Mouse (Mus musculus) stomach, embryonic 16.5 days (tissue): ENCODE measurements around the gene Kcna7. TPM values are rescaled to one million over a fixed set of nuclear protein-coding genes. Genes with fewer than 3 reads are reported as not detected.

Source experiments
- ATAC-seq: fragments of 200-750 bp; cut with Nextera tagmentation; 2 replicates; pipeline ENCODE4 v1.8.0; 2017; ENCODE audit warnings: moderate number of reproducible peaks, moderate TSS enrichment; ENCODE audit not compliant: insufficient read depth, low FRiP score
- H3K27ac ChIP-seq: fragments of 300-500 bp; sonication (generic); 2 replicates; pipeline ENCODE4 v1.5.1; 2014; ENCODE audit warnings: low read length
- H3K27me3 ChIP-seq: fragments of 300-500 bp; sonication (generic); 2 replicates; pipeline ENCODE4 v1.6.1; 2014; ENCODE audit warnings: low read length, control low read depth, mixed read lengths; ENCODE audit not compliant: control insufficient read depth, insufficient read depth
- H3K36me3 ChIP-seq: fragments of 300-500 bp; sonication (generic); 2 replicates; pipeline ENCODE4 v1.6.1; 2014; ENCODE audit warnings: low read length; ENCODE audit not compliant: control insufficient read depth, insufficient read depth
- H3K4me1 ChIP-seq: fragments of 300-500 bp; sonication (generic); 2 replicates; pipeline ENCODE4 v1.6.1; 2014; ENCODE audit warnings: low read length, control low read depth, mixed read lengths; ENCODE audit not compliant: control insufficient read depth, insufficient read depth
- H3K4me2 ChIP-seq: fragments of 300-500 bp; sonication (generic); 2 replicates; pipeline ENCODE4 v1.6.1; 2014; ENCODE audit warnings: low read depth, low read length, mixed read lengths
- H3K4me3 ChIP-seq: fragments of 300-500 bp; sonication (generic); replicated peaks from 2 replicates; pipeline ENCODE4 v1.5.1; 2014; ENCODE audit warnings: mild to moderate bottlenecking, low read length
- H3K9ac ChIP-seq: fragments of 300-500 bp; sonication (generic); 2 replicates; pipeline ENCODE4 v1.6.1; 2014; ENCODE audit warnings: low read length
- H3K9me3 ChIP-seq: fragments of 300-500 bp; sonication (generic); replicated peaks from 2 replicates; pipeline ENCODE4 v1.6.1; 2016; ENCODE audit warnings: low read length, control low read depth; ENCODE audit not compliant: control insufficient read depth
- WGBS: fragments of 180-500 bp; shearing (Covaris S2); extraction: QIAGEN DNeasy Blood & Tissue Kit; methylation state at CpG from one replicate; pipeline ENCODE4 v1.1.7; 2014; 5-methylcytosine and 5-hydroxymethylcytosine counted together
- polyA plus RNA-seq: library from polyadenylated mRNA; unstranded; fragments of >200 nt; fragmentation: Nextera tagmentation; extraction: Ambion mirVana; gene quantifications from 2 replicates; pipeline ENCODE4 v1.2.1, GENCODE M21; 2015

Gene Kcna7
- polyA plus RNA-seq, 1 experiment from 2014 or later: 0.09 TPM

DNA sequence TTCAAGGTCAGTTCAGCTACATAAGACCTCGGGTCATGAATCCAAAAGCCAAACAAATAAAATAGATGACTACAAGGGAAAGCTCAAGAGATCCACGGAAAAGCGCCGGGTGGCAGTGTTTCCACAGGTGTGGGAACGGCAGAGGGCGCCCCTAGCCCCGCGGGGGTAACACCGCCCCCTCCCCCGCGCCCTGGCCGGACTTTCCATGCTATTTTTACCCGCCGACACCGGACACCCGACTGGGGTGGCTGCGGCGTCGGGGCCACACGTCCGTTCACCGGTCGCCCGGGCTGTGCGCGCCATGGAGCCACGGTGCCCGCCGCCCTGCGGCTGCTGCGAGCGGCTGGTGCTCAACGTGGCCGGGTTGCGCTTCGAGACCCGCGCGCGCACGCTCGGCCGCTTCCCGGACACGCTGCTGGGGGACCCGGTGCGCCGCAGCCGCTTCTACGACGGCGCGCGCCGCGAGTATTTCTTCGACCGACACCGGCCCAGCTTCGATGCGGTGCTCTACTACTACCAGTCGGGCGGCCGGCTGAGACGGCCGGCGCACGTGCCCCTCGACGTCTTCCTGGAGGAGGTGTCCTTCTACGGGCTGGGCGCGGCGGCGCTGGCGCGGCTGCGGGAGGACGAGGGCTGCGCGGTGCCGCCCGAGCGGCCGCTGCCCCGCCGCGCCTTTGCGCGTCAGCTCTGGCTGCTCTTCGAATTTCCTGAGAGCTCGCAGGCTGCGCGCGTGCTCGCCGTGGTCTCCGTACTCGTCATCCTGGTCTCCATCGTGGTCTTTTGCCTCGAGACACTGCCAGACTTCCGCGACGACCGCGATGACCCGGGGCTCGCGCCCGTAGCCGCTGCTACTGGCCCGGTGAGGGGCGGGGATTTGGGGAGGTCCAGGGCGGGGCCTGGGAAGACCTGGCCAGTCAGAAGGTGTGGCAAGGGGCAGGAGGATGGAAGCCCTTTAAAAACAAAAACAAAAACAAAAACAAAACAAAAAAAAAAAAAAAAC, 1.0 kb downstream of the Kcna7 start:
- peak; percentile 22; the same call in 1 of the 2 replicates for ATAC-seq
- Histone ChIP-seq H3K4me3 (peak overlapping the region; percentile 49), H3K4me2 (peak overlapping the region; percentile 75), H3K27me3 (peaks cover 47% of the 10 kb centered on the region), H3K9me3 (no peaks in the 10 kb centered on the region), H3K9ac (peak overlapping the region; percentile 66), H3K36me3 (no peaks in the 10 kb centered on the region), H3K4me1 (0 out of 2 replicates have a peak, but pooled peaks cover 6% of the 10 kb centered on the region), H3K27ac (no peak overlapping the region)
- WGBS: under 1% methylated on average over 112 of the region's 114 CpGs

DNA sequence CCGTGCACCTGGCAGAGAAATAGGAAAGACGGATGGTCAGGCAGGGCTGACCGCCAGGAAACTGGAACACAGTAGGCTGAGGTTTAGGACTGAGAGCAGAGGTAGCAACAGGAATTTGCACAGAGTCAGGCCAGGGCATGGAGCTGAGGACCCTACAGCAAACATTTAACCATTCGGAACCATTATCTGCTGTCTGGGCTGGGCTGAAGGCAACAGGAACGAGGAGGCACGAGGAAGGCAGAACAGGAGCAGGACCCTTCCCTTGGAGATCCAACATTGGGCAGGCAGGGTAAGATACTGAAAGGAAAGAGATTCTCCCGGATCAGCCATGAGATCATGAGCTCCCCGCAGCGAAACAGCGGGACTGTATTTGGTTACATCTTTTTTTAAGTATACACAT, 2.4 kb downstream of the Kcna7 start:
- ATAC-seq: no peak

DNA sequence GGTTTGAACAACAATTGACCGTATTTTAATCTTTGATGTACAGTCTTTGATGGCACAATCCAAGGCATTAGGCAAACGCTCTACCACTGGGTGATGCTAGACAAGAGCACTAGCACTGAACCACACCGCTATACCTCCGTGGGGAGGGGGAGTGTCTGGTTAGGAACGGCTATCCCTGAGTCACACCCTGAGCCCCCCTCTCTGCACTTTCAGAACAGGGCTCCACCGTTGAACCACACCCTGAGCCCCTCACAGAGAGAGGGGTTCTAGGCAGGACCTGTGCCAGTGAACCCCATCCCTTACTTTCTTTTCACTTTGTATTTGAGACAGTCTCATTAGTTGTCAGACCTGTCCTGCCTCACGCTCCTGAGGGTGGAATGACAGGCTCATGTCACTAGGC, 2.9 kb downstream of the Kcna7 start:
- WGBS: 69% methylated on average over 7 of the region's 7 CpGs
- peaks cover 49% of the 10 kb centered on the region for H3K27me3 ChIP-seq

More for the DNA sequence above, 2.4 kb downstream of the Kcna7 start:
- Histone ChIP-seq H3K36me3 (no peaks in the 10 kb centered on the region), H3K4me3 (no peak overlapping the region), H3K9me3 (no peaks in the 10 kb centered on the region), H3K27ac (no peak overlapping the region), H3K4me2 (no peak overlapping the region), H3K9ac (no peak overlapping the region), H3K4me1 (0 out of 2 replicates have a peak, but pooled peaks cover 6% of the 10 kb centered on the region), H3K27me3 (peaks cover 49% of the 10 kb centered on the region)
- 75% methylated on average over 10 of the region's 10 CpGs for WGBS

DNA sequence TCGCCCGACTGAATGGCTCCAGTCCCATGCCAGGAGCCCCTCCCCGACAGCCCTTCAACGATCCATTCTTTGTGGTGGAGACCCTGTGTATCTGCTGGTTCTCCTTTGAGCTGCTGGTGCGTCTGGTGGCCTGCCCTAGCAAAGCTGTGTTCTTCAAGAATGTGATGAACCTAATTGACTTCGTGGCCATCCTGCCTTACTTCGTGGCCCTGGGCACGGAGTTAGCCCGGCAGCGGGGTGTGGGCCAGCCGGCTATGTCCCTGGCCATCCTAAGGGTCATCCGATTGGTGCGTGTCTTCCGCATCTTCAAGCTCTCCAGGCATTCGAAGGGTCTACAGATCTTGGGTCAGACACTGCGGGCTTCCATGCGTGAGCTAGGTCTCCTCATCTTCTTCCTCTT, 3.5 kb downstream of the Kcna7 start:
- 88% methylated on average over 17 of the region's 17 CpGs for WGBS
- Histone ChIP-seq H3K27ac (no peak overlapping the region), H3K36me3 (no peaks in the 10 kb centered on the region), H3K4me3 (no peak overlapping the region), H3K4me1 (peaks cover 9% of the 10 kb centered on the region; the same call in 1 of the 2 replicates), H3K4me2 (no peak overlapping the region), H3K27me3 (peaks cover 49% of the 10 kb centered on the region), H3K9me3 (no peaks in the 10 kb centered on the region), H3K9ac (no peak overlapping the region)
- ATAC-seq: no peak

More for the DNA sequence above, 2.9 kb downstream of the Kcna7 start:
- H3K36me3 ChIP-seq: no peaks in the 10 kb centered on the region
- no peak overlapping the region for H3K27ac ChIP-seq
- no peak overlapping the region for H3K9ac ChIP-seq
- no peaks in the 10 kb centered on the region for H3K9me3 ChIP-seq
- ATAC-seq: no peak
- no peak overlapping the region for H3K4me3 ChIP-seq
- no peak overlapping the region for H3K4me2 ChIP-seq
- H3K4me1 ChIP-seq: 0 out of 2 replicates have a peak, but pooled peaks cover 6% of the 10 kb centered on the region

DNA sequence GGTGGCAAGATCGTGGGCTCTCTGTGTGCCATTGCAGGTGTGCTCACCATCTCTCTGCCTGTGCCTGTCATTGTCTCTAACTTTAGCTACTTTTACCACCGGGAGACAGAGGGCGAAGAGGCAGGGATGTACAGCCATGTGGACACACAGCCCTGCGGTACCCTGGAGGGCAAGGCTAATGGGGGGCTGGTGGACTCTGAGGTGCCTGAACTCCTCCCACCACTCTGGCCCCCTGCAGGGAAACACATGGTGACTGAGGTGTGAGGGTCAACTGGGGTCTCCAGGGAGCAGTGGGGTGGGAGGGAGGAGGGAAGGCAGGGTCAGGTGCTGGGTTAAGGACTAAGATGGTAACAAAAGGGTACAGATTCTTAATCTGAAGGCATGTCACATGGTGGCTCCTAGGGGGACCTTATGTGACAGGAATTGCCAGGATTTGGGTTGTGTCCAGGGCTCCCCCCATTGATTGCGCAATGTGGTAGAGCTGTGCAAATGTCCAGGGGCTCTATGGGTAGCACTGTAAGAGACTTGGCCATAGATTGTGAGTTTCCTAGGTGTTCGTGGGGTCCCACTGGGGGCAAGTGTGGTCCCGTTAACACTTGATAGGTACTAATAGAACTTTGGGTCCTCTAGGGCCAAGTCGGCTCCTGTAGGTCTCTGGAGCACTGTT, 4.2 kb downstream of the Kcna7 start:
- H3K27me3 ChIP-seq: peaks cover 54% of the 10 kb centered on the region
- no peak overlapping the region for H3K4me3 ChIP-seq
- WGBS: 79% methylated on average over 8 of the region's 8 CpGs

DNA sequence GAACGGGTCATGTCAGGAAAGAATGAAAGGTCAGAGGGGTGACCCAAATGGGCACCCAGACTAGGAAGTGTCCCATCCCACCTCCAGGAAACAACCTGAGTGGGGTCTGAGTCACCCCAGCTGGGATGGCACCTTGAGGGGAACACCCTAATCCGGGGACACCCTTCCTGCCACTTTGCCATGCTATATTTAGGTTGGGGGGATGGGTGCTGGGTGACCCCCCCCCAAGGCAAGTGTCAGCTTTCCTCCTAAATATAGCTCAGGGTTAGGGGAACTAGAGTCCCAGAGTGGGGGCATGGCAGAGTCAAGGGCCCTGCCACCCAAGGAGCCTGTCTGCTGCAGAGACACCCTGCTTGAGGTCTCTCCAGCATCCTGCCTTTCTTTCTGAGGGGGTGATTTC, 7.0 kb downstream of the Kcna7 start:
- Histone ChIP-seq H3K27ac (no peak overlapping the region), H3K9me3 (no peaks in the 10 kb centered on the region), H3K4me3 (no peak overlapping the region), H3K4me1 (peaks cover 14% of the 10 kb centered on the region; the same call in 1 of the 2 replicates), H3K4me2 (no peak overlapping the region), H3K36me3 (no peaks in the 10 kb centered on the region), H3K9ac (no peak overlapping the region), H3K27me3 (peaks cover 43% of the 10 kb centered on the region)
- ATAC-seq: no peak
- WGBS: 88% methylated on average over 2 of the region's 2 CpGs

More for the DNA sequence above, 4.2 kb downstream of the Kcna7 start:
- Histone ChIP-seq H3K4me2 (no peak overlapping the region), H3K9me3 (no peaks in the 10 kb centered on the region), H3K4me1 (peaks cover 14% of the 10 kb centered on the region; the same call in 1 of the 2 replicates), H3K9ac (no peak overlapping the region), H3K27ac (no peak overlapping the region), H3K36me3 (no peaks in the 10 kb centered on the region)
- no peak for ATAC-seq

DNA sequence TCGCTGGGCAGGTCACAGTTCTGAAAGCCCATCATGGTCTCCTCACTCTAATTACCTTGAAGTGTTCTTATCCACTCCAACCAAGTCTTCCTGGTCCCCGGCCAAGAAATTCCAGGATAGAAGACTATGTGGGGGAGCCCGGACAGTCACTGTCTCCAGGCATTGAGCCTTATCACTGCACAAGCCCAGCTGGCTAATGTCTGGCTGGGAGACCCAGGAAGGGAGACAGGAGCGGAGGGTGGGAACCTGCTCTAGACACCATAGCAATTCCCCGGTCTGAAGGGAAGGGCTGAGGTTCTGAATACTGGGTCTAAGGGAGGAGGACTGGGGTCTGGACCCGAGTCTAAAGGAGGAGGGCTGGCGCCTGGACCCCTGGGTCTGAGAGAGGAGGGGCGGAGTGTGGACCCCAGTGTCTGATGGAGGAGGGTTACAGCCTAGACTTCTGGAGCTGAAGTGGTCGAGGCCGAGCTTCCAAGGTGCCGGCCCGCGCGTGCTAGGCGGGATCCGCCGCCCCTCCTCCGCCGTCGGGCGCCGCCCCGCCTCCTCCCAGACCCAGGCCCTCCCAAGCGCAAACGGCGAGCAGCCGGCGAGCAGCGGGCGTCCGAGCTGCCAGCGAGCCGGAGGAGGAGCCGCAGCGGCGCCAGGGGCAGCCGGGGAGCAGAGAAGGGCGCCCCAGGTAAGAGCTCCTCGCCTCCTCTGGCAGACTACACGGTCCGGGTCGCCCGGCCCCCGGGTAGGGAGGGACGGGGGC, 7.8 kb downstream of the Kcna7 start, which contains the start of gene Ntf5:
Gene Ntf5 (plus strand): TSS at position 583 of the 751 bp plus-strand sequence.
- Histone ChIP-seq H3K36me3 (no peaks in the 10 kb centered on the region), H3K9ac (peak within 1 kb of the TSS; percentile 77), H3K27ac (peak within 1 kb of the TSS; percentile 68), H3K4me1 (peaks cover 20% of the 10 kb centered on the region; the same call in 1 of the 2 replicates), H3K4me3 (peak within 1 kb of the TSS; percentile 63), H3K27me3 (peaks cover 37% of the 10 kb centered on the region), H3K4me2 (peak within 1 kb of the TSS; percentile 91), H3K9me3 (no peaks in the 10 kb centered on the region)
- ATAC-seq: peak; percentile 64
- 3% methylated on average over 40 of the region's 45 CpGs for WGBS

DNA sequence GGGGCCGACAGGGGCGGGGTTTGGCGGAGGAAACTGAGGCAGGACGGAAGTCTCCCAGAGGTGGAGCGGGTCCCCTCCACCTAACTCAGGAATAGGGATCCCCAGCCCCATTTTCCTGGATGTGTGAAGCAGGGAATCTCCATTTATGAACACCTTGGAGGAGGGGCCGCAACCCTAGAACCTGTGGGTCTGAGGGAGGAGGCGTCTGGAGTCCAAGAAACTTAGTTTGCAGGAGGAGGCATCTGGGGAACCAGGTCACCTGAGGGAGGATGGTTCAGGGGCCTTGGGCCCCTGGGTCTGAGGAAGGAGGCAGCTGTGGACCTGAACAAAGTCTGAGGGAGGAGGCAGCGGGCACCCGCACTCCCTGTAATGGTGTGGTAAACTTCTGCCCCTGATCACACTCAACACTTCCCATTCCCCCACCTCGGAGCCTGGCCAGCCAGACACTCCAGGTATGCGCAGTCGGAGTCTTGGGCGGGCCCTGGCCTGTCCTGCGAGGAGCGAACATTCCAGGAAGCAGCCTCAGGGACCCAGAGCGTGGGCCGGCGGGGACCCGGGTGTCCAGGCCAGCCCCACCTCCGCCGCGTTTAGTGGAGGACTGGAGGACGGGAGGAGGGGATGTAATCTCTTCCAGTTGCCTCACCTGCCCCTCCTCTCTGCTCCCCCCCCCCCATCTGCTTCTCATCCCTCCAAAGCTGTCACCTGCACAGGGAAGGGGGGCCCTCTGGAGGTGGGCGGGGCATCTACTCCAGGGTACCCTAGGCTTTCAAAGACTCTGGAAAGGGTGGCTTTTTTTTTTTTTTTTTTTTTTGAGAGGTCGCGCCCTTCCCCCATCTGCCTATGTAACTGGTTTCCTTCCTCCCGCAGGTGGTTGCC, 8.6 kb downstream of the Kcna7 start:
- H3K4me3 ChIP-seq: peak overlapping the region; percentile 63
- peak overlapping the region; percentile 77 for H3K9ac ChIP-seq
- H3K9me3 ChIP-seq: no peaks in the 10 kb centered on the region
- 2% methylated on average over 26 of the region's 27 CpGs for WGBS
- peak overlapping the region; percentile 68 for H3K27ac ChIP-seq
- H3K36me3 ChIP-seq: no peaks in the 10 kb centered on the region
- peaks cover 22% of the 10 kb centered on the region; the same call in 1 of the 2 replicates for H3K4me1 ChIP-seq
- peak overlapping the region; percentile 91 for H3K4me2 ChIP-seq
- peak; percentile 46 for ATAC-seq
- peaks cover 30% of the 10 kb centered on the region for H3K27me3 ChIP-seq
